Mouse (Mus musculus): ENCODE results near the gene Stag1.

DNA sequence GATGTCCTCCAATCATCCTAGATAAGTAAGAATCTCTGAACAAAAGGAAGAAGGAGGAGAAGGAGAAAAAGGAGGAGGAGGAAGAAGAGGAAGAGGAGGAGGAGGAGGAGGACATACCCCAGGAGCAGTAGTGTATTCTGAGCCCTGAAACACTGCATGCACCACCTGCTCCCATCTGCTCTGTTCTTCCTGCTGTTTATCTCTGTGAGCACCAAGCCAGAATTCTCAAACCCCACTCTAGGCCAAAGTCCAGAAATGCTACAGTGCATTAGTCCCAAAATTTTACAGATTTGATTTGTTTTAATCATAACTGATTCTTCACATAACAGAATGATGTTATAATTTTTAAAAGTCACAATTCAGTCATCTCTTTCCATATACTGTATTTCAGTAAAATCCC, 38.6 kb upstream of the Stag1 start:
- TF ChIP-seq CTCF (IDR thresholded peaks at IDR 0.05; ENCODE audit: extremely low read depth, insufficient read depth, low read length) (no peak), POLR2A (IDR thresholded peaks at IDR 0.05; ENCODE audit: extremely low read depth, insufficient read depth, low read length) (no peak)
